Mouse (Mus musculus) MN1 (cell line): ENCODE results near the gene Chid1.

Experiments used
- DNase-seq: peaks from one replicate; pipeline ENCODE4 v3.0.0-alpha.2; 2016; ENCODE audit warnings: low spot score

Gene Chid1

DNA sequence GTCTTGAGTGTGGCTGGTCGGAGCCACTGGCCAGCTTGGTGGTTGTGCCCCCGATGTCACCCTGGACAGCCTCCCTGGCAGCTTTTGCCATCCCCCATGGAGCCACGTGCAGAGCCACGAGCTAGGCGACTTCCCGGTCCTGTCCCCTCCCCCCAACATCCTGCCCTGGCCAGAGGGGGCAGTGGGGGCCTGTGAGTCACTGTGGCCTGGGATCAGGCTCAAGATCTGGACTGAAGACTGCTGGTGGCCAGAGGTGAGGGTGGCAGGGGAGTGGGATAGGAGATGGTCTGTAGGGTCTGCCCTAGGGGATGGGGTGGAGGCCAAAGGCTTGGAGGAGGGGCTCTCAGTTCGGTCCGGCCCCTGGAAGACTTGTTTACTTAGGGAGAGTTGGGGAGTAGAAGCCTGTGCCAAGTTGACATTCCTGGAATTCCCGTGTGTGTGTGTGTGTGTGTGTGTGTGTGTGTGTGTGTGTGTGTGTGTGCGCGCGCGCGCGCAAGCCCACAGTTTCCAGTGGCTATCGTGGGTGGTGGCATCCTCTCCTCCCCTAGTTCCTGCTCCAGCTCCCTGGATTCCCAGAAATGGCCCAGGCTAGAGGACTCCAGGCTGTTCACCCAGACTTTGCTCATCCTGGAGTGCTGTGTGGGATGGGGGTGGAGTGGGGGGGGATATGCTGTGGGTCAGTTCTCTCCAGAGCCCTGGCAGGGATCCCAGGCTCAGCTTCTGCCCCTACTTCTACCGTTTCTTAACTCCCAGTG lies 63.3 kb downstream of the Chid1 start:
- peak; percentile 86 for DNase-seq

- no peak for DNase-seq
These were observed 63.9 kb downstream of the Chid1 start for GRCm38 (mm10) chr7:141475805-141476158.

GRCm38 (mm10) chr7:141475011-141475804 lies 64.4 kb downstream of the Chid1 start, which contains the start of the genes Polr2l and Tspan4:
Gene Polr2l (minus strand): TSS chr7:141475132.
Gene Tspan4 (plus strand): TSS chr7:141475240.
- peak; percentile 89 for DNase-seq

GRCm38 (mm10) chr7:141474160-141474559 lies 65.5 kb downstream of the Chid1 start:
- DNase-seq, result no peak

- no peak for DNase-seq
These were observed 66.9 kb downstream of the Chid1 start for GRCm38 (mm10) chr7:141472763-141473162.

DNA sequence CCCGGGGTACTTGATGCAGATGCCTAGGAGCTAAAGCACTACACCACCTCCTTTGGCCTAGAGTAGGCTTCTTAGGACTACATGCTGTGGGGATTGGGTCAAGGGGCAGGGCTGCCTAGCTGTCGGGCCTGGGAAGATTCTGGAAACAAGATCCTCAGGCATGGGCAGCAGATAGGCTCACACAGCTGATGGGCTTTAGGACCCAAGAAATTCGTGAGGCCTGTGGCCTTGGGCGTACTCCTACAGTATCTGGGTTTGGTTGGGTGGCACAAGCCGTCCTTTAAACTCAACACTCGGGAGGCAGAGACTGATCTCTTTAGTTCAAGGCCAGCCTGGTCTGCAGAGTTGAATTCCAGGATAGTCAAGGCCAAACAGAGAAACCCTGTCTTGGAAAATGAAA lies 67.4 kb downstream of the Chid1 start:
- DNase-seq, result no peak

- DNase-seq, result no peak
These were observed 68.4 kb downstream of the Chid1 start for GRCm38 (mm10) chr7:141471236-141471635.

- no peak for DNase-seq
These were observed 69.1 kb downstream of the Chid1 start for GRCm38 (mm10) chr7:141470637-141470944.

- no peak for DNase-seq
These were observed 69.6 kb downstream of the Chid1 start for GRCm38 (mm10) chr7:141469901-141470636.

- peak; percentile 80 for DNase-seq
These were observed 70.3 kb downstream of the Chid1 start for GRCm38 (mm10) chr7:141469352-141469751.

DNA sequence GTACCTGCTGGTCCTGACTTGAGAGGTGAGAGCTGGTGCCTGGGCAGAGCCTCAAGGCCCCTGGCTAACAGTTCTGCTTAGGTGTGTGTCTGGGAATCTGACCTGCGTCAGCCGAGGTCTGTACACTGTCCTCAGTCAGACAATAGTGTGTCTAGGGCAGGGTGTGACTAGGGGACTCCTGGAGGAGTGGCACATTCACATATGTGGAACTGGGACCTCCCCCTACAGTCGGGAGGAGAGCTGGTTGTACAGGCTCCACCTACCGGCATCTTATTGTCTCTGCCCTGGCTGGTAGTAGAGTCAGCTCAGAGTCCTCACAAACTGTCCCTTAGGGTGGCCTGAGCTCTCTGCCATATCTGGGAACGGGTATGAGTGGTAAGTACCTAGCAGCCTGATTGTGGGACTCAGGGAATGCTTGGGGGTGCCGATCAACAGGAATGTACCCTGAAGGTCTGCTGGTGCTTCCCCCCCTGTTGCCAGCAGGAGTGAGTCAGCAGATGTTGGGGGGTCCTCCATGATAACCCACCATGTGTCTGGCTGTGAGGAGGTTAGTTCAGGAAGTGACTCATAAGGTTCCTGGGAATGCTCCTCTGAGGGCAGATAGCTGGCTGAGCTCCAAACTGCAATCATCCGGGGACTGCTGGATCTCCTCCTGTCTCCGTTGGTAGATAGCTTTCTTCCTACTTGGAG lies 71.0 kb downstream of the Chid1 start:
- peak; percentile 94 for DNase-seq

GRCm38 (mm10) chr7:141468164-141468521 lies 71.5 kb downstream of the Chid1 start:
- peak; percentile 55 for DNase-seq

GRCm38 (mm10) chr7:141467230-141468030 lies 72.2 kb downstream of the Chid1 start, which contains the start of gene Cd151:
Gene Cd151 (plus strand): TSS chr7:141467392.
- peak; percentile 88 for DNase-seq

DNA sequence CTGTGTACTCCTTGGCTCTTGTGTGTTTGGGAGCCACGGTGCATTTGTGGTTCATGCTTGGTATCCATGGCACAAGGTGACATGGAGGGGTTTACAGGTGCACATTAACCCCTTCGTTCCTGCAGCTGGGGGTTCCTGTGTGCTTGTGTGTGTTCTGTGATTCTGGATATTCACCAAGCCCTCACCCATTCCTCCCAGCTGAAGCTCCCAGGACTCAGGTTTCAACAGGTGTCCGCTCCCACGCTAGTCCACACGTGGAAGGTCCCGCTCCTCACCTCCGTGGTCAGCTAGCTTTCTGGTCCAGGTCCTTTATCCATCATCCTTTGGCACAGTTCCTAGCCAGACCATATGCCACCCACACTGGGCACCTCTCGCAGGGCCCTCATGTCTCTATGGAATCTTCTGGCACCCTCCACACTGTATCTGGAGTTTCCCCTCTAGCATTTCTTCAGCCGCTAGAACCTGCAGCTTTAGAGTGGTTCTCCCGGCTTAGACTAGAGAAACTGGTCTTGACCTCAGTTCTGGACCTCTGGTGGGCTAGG lies 73.0 kb downstream of the Chid1 start:
- DNase-seq, result peak; percentile 51

- DNase-seq, result peak; percentile 75
These were observed 73.6 kb downstream of the Chid1 start for GRCm38 (mm10) chr7:141466045-141466394.

GRCm38 (mm10) chr7:141465388-141466044 lies 74.1 kb downstream of the Chid1 start:
- DNase-seq, result no peak

- DNase-seq, result no peak
These were observed 75.0 kb downstream of the Chid1 start for GRCm38 (mm10) chr7:141464603-141465201.

DNA sequence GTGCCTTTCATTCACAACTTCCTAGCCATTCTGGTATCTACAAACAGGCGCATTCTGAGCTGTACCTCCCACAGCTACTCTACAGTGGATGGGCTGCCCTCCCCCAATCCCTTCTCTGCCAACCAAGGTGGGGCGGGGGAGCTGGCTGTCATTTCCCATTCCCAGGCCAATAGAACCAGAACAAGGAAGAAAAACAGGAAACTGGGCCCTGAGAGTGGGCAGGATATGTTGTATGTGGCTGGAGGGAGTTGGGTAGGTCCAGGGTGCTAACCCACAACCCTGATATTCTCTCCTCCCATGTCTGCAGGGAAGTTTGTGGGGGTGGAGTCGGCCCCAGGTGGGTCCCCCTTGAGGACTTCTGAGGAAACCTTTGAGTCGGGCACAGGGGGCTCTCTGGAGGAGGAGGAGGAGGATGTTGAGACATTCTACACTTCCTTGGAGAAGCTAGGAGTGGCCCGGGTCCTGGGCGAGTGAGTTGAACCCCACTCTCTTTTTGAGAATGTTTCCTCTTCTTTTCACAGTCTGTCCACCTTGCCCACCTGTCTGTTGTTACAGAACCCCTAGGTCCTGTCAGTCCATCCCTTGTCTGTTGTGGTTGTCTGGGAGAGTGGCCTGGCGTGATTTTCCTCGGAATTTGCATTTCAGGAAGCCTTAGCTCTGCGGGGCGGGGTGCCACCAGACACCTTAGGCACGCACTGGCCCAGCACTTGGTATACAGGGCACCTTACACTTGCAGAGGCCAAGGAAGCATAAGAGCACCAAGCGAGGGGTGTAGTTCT lies 75.6 kb downstream of the Chid1 start:
- no peak for DNase-seq

- DNase-seq, result no peak
These were observed 77.3 kb downstream of the Chid1 start for GRCm38 (mm10) chr7:141462333-141462821.
